Mouse (Mus musculus) hindbrain, embryonic 11.5 days (tissue): ENCODE results near the gene Akr1b8. TPM values are rescaled to one million over a fixed set of nuclear protein-coding genes. Genes with fewer than 3 reads are reported as not detected.
"Not testable (repeated sequence)": the region's sequence is repeated elsewhere in the genome, so short reads cannot be mapped to it uniquely, and the experiment has no call there.

Experiments
- ATAC-seq: fragments of 200-750 bp; cut with Nextera tagmentation; 2 replicates; pipeline ENCODE4 v1.8.0; 2017; ENCODE audit warnings: mild to moderate bottlenecking, moderate TSS enrichment, moderate library complexity; ENCODE audit not compliant: low FRiP score
- DNase-seq: peaks from one replicate; pipeline ENCODE4 v3.0.0-alpha.2; 2015; ENCODE audit warnings: low spot score
- H3K27ac ChIP-seq: fragments of 300-500 bp; sonication (generic); 2 replicates; pipeline ENCODE4 v1.5.1; 2014; ENCODE audit warnings: mild to moderate bottlenecking, low read depth, low read length
- H3K27me3 ChIP-seq: fragments of 300-500 bp; sonication (generic); 2 replicates; pipeline ENCODE4 v1.6.1; 2014; ENCODE audit warnings: mild to moderate bottlenecking, low read length, moderate library complexity, mixed read lengths; ENCODE audit not compliant: control insufficient read depth, insufficient read depth
- H3K36me3 ChIP-seq: fragments of 300-500 bp; sonication (generic); 2 replicates; pipeline ENCODE4 v1.6.1; 2014; ENCODE audit warnings: mild to moderate bottlenecking, low read length, moderate library complexity, mixed read lengths; ENCODE audit not compliant: control insufficient read depth, insufficient read depth
- H3K4me1 ChIP-seq: fragments of 300-500 bp; sonication (generic); replicated peaks from 2 replicates; pipeline ENCODE4 v1.6.1; 2014; ENCODE audit warnings: low read length, mixed read lengths; ENCODE audit not compliant: control insufficient read depth, insufficient read depth
- H3K4me2 ChIP-seq: fragments of 300-500 bp; sonication (generic); replicated peaks from 2 replicates; pipeline ENCODE4 v1.6.1; 2014; ENCODE audit warnings: mild to moderate bottlenecking, low read depth, low read length
- H3K4me3 ChIP-seq: fragments of 300-500 bp; sonication (generic); 2 replicates; pipeline ENCODE4 v1.5.1; 2014; ENCODE audit warnings: low read depth, low read length
- H3K9ac ChIP-seq: fragments of 300-500 bp; sonication (generic); 2 replicates; pipeline ENCODE4 v1.6.1; 2014; ENCODE audit warnings: low read depth, low read length
- H3K9me3 ChIP-seq: fragments of 300-500 bp; sonication (generic); 2 replicates; pipeline ENCODE4 v1.6.1; 2016; ENCODE audit warnings: low read length; ENCODE audit not compliant: control insufficient read depth
- WGBS: fragments of 180-500 bp; shearing (Covaris S2); extraction: QIAGEN DNeasy Blood & Tissue Kit; methylation state at CpG from one replicate; pipeline ENCODE4 v1.1.7; 2014; 5-methylcytosine and 5-hydroxymethylcytosine counted together
- polyA plus RNA-seq: library from polyadenylated mRNA; unstranded; fragments of >200 nt; fragmentation: Nextera tagmentation; extraction: Ambion mirVana; gene quantifications from 2 replicates; pipeline ENCODE4 v1.2.1, GENCODE M21; 2014

Gene Akr1b8
- polyA plus RNA-seq, 1 experiment from 2014 or later: 33.0 TPM

- DNase-seq: no peak
- Histone ChIP-seq H3K4me1 (no peaks in the 10 kb centered on the region), H3K27me3 (no peaks in the 10 kb centered on the region), H3K27ac (no peak overlapping the region), H3K4me3 (no peak overlapping the region), H3K4me2 (no peak overlapping the region), H3K36me3 (no peaks in the 10 kb centered on the region), H3K9me3 (no peaks in the 10 kb centered on the region), H3K9ac (no peak overlapping the region)
- ATAC-seq: no peak
- WGBS: 94% methylated on average over 4 of the region's 4 CpGs
Observed at GRCm38 (mm10) chr6:34406746-34407145, 52.8 kb downstream of the Akr1b8 start.

DNA sequence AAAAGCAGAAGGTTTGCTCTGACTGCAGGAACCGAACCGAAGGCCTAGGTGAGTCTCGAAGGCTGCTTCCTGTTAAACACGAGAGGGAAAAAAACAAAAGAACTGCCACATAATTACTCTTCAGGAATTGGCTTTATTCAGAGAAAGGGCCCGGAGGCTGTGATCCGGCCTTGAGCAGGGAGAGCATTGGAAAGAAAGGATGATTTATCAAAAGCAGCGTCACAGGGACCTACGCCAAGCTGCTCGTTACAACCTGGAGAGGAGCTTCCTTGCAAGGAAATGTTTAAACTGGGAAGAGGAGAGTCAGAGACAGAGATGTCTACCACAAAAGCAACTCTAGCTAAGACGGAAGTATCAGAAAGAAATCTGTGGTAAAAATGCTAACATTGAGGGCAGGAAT lies 53.5 kb downstream of the Akr1b8 start:
- no peak for DNase-seq

DNA sequence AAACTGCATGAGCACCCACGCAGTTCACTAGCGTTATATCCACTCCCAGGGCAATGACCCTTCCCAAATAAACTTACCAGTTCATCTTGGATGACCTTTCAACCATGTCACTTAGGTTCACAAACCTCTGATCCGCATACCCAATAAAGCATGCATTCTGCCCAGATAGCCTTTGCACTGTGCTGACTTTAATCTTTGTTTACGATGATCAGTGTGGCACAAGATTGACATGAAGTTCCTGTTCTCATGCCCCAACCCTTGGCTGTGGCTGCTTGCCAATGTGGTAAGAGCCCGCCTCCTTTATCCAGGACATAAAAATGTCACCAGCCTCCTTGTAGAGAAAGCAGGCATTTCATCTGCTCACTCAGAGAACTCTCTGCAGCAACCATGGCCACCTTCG lies 58.1 kb downstream of the Akr1b8 start, which contains the start of gene Akr1b7:
Gene Akr1b7 (plus strand): TSS at position 312 of the 400 bp plus-strand sequence.
- no peak within 1 kb of the TSS for H3K4me3 ChIP-seq
- H3K9ac ChIP-seq: no peak within 1 kb of the TSS
- H3K4me1 ChIP-seq: no peaks in the 10 kb centered on the region
- H3K36me3 ChIP-seq: no peaks in the 10 kb centered on the region
- H3K27ac ChIP-seq: no peak within 1 kb of the TSS
- H3K27me3 ChIP-seq: no peaks in the 10 kb centered on the region
- no peak for ATAC-seq
- no peaks in the 10 kb centered on the region for H3K9me3 ChIP-seq
- H3K4me2 ChIP-seq: no peak within 1 kb of the TSS
- no peak for DNase-seq
- WGBS: 86% methylated on average over 6 of the region's 6 CpGs

More for the DNA sequence above, 53.5 kb downstream of the Akr1b8 start:
- no peaks in the 10 kb centered on the region for H3K9me3 ChIP-seq
- H3K36me3 ChIP-seq: no peaks in the 10 kb centered on the region
- H3K4me3 ChIP-seq: no peak overlapping the region
- no peak for ATAC-seq
- H3K4me1 ChIP-seq: no peaks in the 10 kb centered on the region
- no peaks in the 10 kb centered on the region for H3K27me3 ChIP-seq
- no peak overlapping the region for H3K4me2 ChIP-seq
- 87% methylated on average over 10 of the region's 10 CpGs for WGBS
- no peak overlapping the region for H3K27ac ChIP-seq
- H3K9ac ChIP-seq: no peak overlapping the region

DNA sequence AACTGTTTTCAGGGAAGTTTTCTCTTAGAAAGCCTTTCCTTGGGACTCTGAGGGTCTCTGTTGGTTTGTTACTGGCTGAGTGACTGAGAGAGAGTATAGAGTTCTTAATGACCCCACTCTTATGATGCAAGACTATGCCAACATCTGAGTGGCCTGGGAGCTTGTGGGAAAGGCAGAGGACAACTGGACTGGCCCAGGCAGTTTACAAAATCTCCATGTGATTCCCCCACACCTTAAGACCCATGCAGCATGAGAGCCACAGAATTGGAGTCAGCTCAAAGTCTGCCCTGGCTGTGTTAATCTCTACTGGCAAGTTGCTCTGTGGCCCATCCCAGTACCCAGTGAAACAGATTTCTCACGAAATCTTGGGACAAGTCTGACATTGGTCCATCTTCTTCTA lies 58.8 kb downstream of the Akr1b8 start:
- DNase-seq: no peak

GRCm38 (mm10) chr6:34413386-34413785 lies 59.5 kb downstream of the Akr1b8 start:
- ATAC-seq, H3K4me3 ChIP-seq, H3K9ac ChIP-seq, H3K36me3 ChIP-seq, H3K4me1 ChIP-seq, H3K9me3 ChIP-seq, H3K27me3 ChIP-seq, DNase-seq, H3K27ac ChIP-seq, H3K4me2 ChIP-seq: not testable (repeated sequence)
- 80% methylated on average over 1 of the region's 1 CpGs for WGBS

More for the DNA sequence above, 58.8 kb downstream of the Akr1b8 start:
- Histone ChIP-seq H3K9me3 (no peaks in the 10 kb centered on the region), H3K4me2 (no peak overlapping the region), H3K27ac (no peak overlapping the region), H3K4me3 (no peak overlapping the region), H3K9ac (no peak overlapping the region), H3K27me3 (no peaks in the 10 kb centered on the region), H3K36me3 (no peaks in the 10 kb centered on the region), H3K4me1 (no peaks in the 10 kb centered on the region)
- WGBS: 80% methylated on average over 1 of the region's 1 CpGs
- no peak for ATAC-seq

- Histone ChIP-seq H3K4me3 (no peak overlapping the region), H3K9me3 (no peaks in the 10 kb centered on the region), H3K9ac (no peak overlapping the region), H3K36me3 (no peaks in the 10 kb centered on the region), H3K4me2 (no peak overlapping the region), H3K27ac (no peak overlapping the region), H3K27me3 (no peaks in the 10 kb centered on the region), H3K4me1 (no peaks in the 10 kb centered on the region)
- 90% methylated on average over 2 of the region's 2 CpGs for WGBS
- no peak for DNase-seq
- ATAC-seq: no peak
Observed at GRCm38 (mm10) chr6:34416521-34416920, 62.6 kb downstream of the Akr1b8 start.

Other genes with a start within 250 kb of the Akr1b8 start
- gene Slc35b4, start 177.0 kb upstream of the Akr1b8 start, polyA plus RNA-seq: 46.7 and 48.3 TPM in 2 replicates
- gene Akr1b3, start 36.6 kb upstream of the Akr1b8 start, polyA plus RNA-seq: 217 and 249 TPM in 2 replicates
- gene Akr1b10, start 30.1 kb downstream of the Akr1b8 start, polyA plus RNA-seq: 14.8 and 18.5 TPM in 2 replicates
- gene Akr1b7, start 58.2 kb downstream of the Akr1b8 start, polyA plus RNA-seq: not detected in 2 replicates
- gene Bpgm, start 122.1 kb downstream of the Akr1b8 start, polyA plus RNA-seq: 60.6 and 70.0 TPM in 2 replicates
- 140 and 171 TPM in 2 replicates for gene Cald1, start 244.4 kb downstream of the Akr1b8 start, polyA plus RNA-seq